ENCODE assay signal across 11 mouse cellular contexts in genomic region chr5:67752629-67753028, GRCm38 (mm10).
DNase-seq lines count a peak whose midpoint lies in the region; ATAC-seq lines count a peak whose summit lies in the region.
"Had no signal": no experiment of that assay in that cellular context is flagged by ENCODE, and none has a peak within 500 bp of the region (broad histone marks: within the 10 kb centered on the region; RNA-seq: fewer than 3 reads in every experiment).

No protein-coding gene starts in this region.

- H3K27ac ChIP-seq in forebrain, embryonic 14.5 days (ENCODE audit: low read depth, low read length) = peak overlapping the region; percentile 62
- H3K27ac ChIP-seq in midbrain, embryonic 10.5 days (replicated peaks) = peak overlapping the region; percentile 78
- H3K27ac ChIP-seq: heart, embryonic 10.5 days; liver, embryonic 13.5 days had no signal

- 7% methylated on average over 10 of the region's 10 CpGs for WGBS in forebrain, embryonic 14.5 days
- WGBS in midbrain, embryonic 10.5 days = 19% methylated on average over 10 of the region's 10 CpGs

- peaks cover 27% of the 10 kb centered on the region for H3K4me1 ChIP-seq in megakaryocyte, embryonic 14.5 days
- H3K4me1 ChIP-seq in forebrain, embryonic 14.5 days (ENCODE audit: control insufficient read depth, insufficient read depth, low read length) = peaks cover 8% of the 10 kb centered on the region; the same call in 1 of the 2 replicates
- peaks cover 37% of the 10 kb centered on the region for H3K4me1 ChIP-seq in midbrain, embryonic 10.5 days
- H3K4me1 ChIP-seq: heart, embryonic 10.5 days; liver, embryonic 13.5 days had no signal

- H3K9me3 ChIP-seq in megakaryocyte, embryonic 14.5 days = no peaks in the 10 kb centered on the region
- no peaks in the 10 kb centered on the region for H3K9me3 ChIP-seq in forebrain, embryonic 14.5 days (replicated peaks; ENCODE audit: control insufficient read depth, low read length)
- H3K9me3 ChIP-seq in midbrain, embryonic 10.5 days (replicated peaks) = 0 out of 2 replicates have a peak, but pooled peaks cover 3% of the 10 kb centered on the region
- H3K9me3 ChIP-seq: heart, embryonic 10.5 days; liver, embryonic 13.5 days had no signal

- DNase-seq in forebrain, embryonic 14.5 days (ENCODE audit: low spot score) = no peak
- DNase-seq in midbrain, embryonic 10.5 days (ENCODE audit: low spot score) = peak; percentile 51
- no peak for DNase-seq in Muller cell, postnatal 12 days (ENCODE audit: inconsistent ontology term)
- DNase-seq in urinary bladder, postnatal 14 days (ENCODE audit: low spot score) = no peak
- DNase-seq in left cerebral cortex, adult 18-20 months (ENCODE audit: low spot score in 2 of 2) = no peak
- DNase-seq: adrenal gland, adult 8-10 months; liver, embryonic 13.5 days had no signal

- peak overlapping the region; percentile 7; the same call in 1 of the 2 replicates for H3K9ac ChIP-seq in forebrain, embryonic 14.5 days (ENCODE audit: low read length)
- H3K9ac ChIP-seq: liver, embryonic 13.5 days had no signal

- peak overlapping the region; percentile 23 for H3K4me2 ChIP-seq in forebrain, embryonic 14.5 days (ENCODE audit: low read length)
- H3K4me2 ChIP-seq: liver, embryonic 13.5 days had no signal

- peak overlapping the region; percentile 1 for H3K4me3 ChIP-seq in megakaryocyte, embryonic 14.5 days (replicated peaks)
- H3K4me3 ChIP-seq in forebrain, embryonic 14.5 days (ENCODE audit: low read depth, low read length) = no peak overlapping the region
- H3K4me3 ChIP-seq in midbrain, embryonic 10.5 days = peak overlapping the region; percentile 9; the same call in 1 of the 2 replicates
- H3K4me3 ChIP-seq: heart, embryonic 10.5 days; liver, embryonic 13.5 days had no signal

- ATAC-seq in megakaryocyte, adult 5-6 weeks (ENCODE audit: poor library complexity, severe bottlenecking) = no peak
- peak; percentile 74 for ATAC-seq in forebrain, embryonic 14.5 days
- ATAC-seq: Patski had no signal

- peaks cover 96% of the 10 kb centered on the region for H3K36me3 ChIP-seq in megakaryocyte, embryonic 14.5 days (replicated peaks; ENCODE audit: low read length)
- peaks cover 11% of the 10 kb centered on the region for H3K36me3 ChIP-seq in forebrain, embryonic 14.5 days (ENCODE audit: control insufficient read depth, insufficient read depth, low read length)
- H3K36me3 ChIP-seq in midbrain, embryonic 10.5 days = peaks cover 14% of the 10 kb centered on the region

- H3K27me3 ChIP-seq in megakaryocyte, embryonic 14.5 days (replicated peaks) = no peaks in the 10 kb centered on the region
- H3K27me3 ChIP-seq in forebrain, embryonic 14.5 days (replicated peaks; ENCODE audit: control insufficient read depth, insufficient read depth, low read length) = no peaks in the 10 kb centered on the region
- no peaks in the 10 kb centered on the region for H3K27me3 ChIP-seq in midbrain, embryonic 10.5 days (ENCODE audit: low read depth, poor library complexity, severe bottlenecking)
- H3K27me3 ChIP-seq: liver, embryonic 13.5 days had no signal
